Mouse (Mus musculus): ENCODE measurements around the gene Ppp1r12c.

The Ppp1r12c gene

DNA sequence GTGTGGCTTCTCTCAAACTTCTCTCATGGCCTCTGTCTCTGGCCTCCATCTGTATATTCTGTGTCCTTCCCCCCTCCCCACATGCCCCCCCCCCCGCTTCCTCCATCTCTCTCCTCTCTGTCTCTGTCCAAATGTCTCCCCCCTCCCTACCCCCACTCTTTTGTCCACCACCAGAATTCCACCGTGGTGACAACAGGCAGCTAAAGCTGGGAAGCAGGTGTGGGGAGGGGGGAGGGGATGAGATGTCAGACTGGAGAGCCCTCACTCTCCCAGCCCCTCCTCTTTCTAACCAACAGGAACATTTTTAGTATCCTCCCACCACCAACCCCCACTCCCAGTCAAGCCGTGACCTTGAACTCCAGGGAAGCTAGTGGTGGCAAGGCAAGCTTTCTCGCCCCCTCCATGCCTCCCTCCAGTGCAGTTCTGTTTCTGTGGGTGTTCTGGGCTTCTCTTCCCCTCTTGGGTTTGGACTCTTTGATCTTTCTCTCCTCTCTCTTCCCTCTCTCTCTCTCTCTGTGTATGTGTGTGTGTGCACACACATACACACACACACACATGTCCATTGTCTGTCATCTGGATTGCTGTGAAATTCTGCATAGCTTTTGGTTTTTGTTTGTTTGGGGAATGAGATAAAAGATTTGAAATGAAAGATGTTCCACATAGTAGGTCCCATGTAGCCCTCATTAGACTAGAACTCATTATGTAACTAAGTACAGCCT, 15.0 kb upstream of the Ppp1r12c start, which contains the start of gene Tnnt1:
TSS of gene Tnnt1 (minus strand) at position 51 of the 719 bp plus-strand sequence.
- DNase-seq (ENCODE audit: low read depth, low spot score): no peak

DNA sequence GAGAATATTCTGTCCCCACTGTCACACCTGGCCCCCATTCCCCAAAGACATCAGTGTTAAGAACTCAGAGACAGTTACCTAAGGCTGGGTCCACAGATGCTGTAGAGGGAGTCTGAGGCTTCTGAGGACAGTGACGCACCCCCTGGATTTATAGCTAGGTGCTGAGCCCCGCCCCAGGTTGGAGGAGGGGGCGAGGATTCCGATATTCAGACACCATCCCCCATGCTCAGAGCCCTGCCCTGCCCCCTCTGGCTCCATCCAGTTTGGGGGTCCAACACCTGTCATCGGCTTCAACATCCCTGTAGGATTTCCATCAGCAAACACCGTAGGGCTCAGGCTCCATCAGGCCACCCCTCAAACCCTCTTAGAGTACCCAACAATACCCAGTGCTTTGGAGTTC, 14.4 kb upstream of the Ppp1r12c start:
- DNase-seq (ENCODE audit: low read depth, low spot score): no peak

DNA sequence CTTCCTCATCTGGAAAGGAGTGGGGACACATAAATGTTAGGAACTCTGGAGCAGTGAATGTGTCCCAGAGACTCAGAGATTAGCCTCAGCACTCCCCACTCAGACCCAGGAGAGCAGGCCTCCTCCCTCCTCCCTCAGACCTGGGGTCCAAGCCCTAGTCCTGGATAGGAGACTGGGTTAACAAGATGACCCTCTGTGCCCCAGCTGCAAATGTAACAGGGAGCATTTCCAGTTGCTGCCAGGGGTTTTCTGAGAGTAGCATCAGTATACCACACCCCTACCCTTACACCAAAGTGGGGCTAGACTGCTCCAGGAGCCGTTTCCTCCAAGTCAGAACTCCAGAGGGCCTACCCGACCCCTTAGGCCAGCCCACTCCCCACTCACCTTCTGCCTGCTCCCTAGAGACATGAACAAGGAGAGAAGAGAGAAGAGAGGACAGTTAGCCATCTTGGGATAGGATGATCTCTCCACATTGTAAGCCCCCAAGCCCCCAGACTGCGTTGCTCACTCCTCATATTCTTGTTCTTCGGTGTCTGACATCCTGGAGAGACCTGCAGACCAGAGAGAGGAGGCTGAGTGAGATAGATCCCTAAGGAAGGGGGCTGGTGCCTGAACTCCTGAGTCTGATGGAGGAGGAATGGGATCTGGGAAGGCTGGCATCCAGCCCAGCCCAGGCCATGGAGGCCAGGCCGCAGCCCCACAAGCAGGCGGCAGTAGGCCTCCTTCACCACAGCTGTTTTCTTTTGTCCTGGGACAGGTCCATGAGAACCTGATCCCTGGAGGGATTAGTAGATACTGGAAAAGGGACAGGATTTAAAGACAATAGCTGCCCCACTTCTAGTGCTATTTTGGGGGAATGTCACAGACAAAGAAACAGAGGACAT, 12.6 kb upstream of the Ppp1r12c start:
- no peak for DNase-seq (ENCODE audit: low read depth, low spot score)

DNA sequence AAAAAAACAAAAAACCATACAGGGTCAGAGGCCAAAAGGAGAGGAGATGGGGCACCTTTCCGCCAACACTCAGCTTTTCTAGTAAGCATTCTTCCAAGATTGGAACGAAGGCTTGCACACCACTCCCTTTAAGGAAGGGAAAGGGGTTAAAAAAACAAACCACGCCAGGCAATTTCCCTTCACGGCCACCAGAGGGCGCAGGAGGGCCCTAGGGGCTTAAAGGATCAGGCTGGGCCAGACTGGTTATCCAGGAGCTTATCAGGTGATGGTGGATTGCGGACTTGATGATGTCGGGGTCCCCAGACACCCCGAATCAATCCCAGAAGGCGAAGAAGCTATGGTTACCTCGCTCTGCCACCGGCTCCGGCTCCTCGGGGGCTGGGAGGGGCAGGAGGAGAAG, 11.8 kb upstream of the Ppp1r12c start:
- peak; percentile 70 for DNase-seq (ENCODE audit: low read depth, low spot score)

DNA sequence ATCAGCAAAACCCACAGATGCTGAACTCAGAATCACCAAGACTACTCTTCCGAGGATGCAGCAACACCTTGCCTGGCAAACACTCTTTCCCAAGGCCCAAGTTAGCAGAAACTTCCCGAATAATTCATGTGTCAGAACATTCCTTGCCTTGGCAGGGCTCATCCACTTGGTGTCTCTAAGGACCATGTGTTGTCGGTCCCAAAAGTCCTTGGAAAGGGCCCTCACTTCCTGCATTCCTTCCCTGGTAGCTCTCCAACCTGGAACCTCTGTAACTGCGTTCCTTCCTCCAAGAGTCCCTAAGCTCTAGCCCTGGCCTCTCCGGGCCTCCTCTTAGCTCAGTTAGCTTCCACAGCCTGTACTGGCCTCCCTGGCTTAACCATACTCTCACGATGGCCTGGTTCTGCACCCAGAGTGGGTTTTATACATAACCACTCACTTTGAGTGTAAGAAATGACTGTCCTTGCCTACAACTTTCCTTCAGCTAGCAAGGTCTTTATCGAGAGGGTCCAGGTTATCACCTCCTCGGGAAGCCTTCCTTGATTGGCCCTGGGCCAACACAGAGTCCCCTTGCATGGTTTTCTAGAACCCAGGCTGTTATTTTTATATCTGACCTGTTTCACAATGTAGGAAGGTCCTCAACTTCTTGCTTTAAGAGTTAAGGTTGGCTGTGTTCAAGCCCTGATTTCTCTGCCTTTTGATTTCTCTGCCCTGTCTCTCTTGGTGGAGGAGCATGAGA, 10.2 kb upstream of the Ppp1r12c start:
- DNase-seq (ENCODE audit: low read depth, low spot score): no peak

DNA sequence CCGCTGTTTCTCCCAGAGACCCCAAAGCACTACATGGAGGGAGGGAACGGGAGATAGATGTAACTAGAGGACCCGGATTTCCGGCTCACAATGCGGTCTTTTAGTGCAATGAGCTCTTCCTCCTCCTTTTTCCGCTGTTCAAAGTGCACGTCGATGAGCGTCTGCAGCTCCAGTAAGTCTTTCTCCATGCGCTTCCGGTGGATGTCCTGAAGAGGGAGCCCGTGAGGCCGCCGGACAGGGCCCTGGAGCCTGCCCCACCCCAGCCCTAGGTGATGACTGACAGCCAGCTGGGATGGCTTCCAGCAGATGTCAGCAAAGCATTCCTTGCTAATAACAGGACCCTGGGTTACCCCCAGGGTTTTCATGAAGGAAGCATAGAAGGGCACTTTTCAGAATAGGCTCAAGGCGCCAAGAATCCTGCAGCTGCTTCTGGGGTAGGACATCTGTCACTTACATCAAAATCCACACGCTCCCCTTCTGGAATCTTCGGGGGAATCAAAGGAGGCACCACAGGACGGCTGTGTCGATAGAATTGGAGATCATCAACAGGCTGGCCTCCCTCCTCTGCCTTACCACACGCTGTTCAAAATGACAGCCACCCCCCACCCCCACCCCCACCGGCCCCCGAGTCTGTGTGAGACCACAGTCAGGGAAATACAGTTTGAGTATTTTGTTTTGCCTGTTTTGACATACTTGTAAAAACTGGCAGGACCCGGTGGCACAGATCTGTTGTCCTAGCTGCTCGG, 8.6 kb upstream of the Ppp1r12c start:
- peak; percentile 82 for DNase-seq (ENCODE audit: low read depth, low spot score)

DNA sequence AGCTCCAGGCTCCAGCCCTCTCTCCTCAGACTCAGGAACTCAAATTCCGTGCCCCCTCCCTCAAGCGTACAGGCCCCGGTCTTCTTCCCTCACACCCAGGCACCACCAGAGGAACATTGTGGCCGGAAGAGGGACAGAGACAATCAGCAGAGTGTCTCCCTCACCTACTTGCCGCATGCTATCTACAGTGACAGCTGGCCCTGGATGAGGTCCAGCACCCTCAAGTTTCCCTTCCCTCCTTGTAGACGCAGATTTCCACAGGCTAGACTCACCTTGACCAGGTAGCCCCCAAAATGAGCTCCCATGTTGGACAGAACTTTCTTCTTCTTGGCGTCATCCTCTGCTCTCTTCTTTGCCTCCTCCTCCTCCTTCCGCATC, 7.2 kb upstream of the Ppp1r12c start:
- no peak for DNase-seq (ENCODE audit: low read depth, low spot score)

DNA sequence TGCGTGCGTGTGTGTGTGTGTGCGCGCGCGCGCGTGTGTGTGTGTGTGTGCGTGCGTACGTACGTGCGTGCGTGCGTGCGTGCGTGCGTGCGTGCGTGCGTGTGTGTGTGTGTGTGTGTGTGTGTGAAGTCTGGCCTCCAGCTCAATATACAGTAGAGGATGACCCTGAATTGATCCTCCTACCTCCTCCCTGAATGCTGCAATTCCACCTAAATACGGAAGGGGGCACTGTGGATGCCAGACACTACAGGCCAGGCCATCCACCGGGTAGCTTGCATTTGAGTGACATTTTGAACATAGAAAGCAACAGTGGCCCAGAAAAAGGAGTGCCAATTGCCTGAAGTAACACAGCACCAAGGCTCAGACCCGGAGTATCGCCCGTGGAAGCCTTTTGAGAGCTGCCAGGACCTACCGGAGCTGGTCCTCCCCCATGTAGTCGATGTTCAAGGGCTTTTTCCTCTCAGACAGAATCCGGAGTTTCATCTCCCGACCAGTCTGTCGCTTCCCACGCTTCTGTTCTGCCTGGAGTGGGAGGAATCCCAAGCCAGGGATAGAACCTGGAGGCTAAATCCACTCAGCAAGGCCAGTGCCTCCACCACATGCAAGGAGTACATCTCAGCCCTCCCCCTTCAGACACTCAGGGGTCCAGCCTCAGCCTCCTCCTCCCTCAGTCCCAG, 6.7 kb upstream of the Ppp1r12c start:
- peak; percentile 24 for DNase-seq (ENCODE audit: low read depth, low spot score)

DNA sequence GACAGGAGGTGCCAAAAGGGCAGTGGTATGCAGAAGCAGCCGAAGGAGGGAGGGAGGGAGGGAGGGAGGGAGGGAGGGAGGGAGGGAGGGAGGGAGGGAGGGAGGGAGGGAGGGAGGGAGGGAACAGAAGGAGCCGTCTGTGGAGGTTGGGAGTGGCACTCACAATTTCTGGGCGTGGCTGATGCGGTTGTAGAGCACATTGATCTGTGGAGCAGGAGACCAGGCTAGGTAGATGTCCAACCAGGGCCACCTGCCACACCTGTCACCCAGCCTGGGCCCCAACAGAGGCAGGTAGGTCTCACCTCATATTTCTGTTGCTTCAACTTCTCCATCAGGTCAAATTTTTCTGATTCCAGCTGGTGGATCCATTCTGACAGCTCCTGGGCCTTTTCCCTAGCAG, 5.7 kb upstream of the Ppp1r12c start:
- DNase-seq (ENCODE audit: low read depth, low spot score): no peak

DNA sequence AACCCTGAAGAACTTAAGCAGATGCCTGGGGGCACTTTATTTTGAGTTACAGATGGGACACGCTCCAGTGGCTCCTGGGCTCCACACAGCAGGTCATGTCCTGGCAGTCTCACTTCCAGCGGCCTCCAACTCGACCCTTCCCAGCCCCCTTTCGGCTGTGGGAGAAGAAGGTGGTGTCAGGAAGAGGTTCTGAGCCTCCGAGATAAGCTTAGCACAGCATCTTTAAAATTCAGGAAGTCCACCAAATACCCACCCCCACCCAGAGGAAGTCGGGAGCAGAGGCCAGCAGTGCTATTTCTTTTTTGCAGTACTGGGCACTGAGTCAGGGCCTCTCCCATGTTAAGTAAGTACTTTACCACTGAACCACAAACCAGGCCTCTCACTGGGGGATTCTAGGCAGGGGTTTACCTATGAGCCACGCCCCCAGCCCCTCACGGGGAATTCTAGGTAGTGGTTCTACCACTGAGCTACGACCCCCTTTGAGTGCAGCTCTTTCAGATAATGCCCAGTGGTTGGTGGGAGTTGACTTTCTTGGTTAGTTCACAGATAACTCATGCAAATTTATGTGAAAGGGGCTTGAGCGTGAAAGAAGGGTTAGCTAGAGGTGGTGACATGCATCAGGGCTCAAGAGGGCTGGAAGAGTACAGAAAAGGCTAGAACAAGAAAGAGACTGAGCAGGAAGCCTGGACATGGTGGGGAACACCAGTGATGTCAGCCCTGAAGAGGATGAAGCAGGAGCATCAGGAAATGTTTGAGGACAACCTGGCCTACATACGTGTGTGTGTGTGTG, 3.4 kb upstream of the Ppp1r12c start:
- DNase-seq (ENCODE audit: low read depth, low spot score): no peak

DNA sequence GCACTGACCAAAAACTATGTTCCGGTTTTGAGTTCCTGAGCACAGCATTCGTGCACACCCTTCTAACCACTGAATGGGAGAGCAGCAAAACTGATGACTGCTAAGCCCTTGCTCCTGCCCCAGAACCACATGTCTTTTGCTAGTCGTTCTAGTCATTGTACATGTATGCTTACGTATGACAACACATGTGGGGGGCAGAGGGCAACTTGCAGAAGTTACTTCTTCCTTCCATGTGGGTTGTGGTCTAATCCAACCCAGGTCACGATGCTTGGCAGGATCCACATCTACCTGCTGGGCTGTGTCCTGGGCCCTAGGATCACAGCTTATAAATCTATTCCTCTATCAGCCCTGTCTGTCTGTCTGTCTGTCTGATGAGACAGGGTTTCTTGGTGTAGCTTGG, 2.4 kb upstream of the Ppp1r12c start:
- DNase-seq (ENCODE audit: low read depth, low spot score): no peak

DNA sequence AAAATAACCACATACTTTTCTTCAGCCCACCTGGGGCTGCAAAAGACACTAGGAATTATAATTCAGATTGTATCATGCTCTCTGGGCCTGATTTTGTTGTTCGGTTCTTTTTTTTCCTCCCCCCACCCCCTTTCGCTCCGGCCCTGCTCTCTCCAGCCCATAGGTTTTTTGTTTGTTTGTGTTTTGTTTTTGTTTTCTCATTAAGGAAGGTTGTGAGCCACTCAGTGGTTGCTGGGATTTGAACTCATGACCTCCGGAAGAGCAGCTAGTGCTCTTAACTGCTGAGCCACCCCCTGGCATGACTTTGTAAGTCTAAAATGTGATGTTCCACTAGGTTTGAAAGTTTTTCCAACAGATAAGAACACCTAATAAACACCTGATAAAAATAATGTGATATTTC, 1.6 kb upstream of the Ppp1r12c start:
- DNase-seq (ENCODE audit: low read depth, low spot score): no peak

DNA sequence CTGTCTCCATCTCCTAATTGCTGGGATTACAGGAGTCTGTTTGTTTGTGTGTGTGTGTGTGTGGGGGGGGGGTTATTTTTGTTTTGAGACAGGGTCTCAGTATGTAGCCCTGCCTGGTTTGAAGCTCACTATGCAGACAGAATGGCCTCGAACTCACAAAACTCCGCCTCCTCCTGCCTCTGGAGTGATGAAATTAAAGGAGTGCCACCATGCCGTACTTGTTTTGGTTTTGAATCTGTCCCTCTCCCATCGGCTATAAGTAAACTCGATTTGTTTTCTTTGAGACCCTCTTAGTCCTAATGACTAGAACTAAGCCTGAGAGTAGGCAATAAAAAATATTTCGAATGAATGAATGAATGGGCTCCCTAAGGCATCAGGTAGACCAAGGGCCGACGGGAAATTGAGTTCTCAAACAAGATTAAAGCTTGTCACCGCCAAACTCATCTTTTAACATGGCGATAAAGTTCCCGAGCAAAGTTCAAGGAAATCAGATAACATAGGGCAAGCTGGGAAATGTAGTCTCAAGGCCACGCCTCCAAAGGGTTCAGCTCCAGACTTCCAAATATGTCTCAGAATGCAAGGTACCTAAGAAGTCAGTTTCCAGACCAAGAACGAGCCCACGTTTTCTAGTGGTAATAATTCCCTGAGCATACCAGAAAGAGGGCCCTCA, 1.1 kb upstream of the Ppp1r12c start:
- peak; percentile 19 for DNase-seq (ENCODE audit: low read depth, low spot score)

DNA sequence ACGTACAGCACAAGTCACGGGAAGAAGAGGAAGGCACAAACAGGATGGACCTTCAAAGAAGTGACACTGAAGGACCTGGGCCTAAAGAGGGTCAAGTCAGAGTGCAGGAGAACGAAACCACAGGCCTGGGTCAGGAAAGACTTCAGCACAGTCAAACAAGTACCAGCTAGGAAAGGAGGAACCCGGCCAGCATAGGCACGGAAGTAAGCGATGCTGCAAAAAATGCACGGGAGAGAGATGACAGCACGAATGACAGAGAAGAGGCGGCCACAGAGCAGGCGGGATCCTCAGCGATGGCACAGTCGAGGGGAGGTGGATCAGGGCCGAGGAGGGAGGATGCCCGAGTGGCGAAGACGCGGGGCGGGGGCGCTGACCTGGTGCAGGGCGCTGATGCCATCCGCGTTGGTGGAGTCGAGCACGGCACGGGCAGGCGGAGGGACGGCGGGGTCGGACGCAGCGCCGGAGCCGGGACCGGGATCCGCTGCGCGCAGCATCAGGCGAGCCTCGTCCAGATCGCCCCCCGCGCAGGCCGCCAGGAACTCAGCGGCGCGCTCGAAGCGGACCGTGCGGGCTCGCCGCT, 498 bp downstream of the Ppp1r12c start:
- peak; percentile 71 for DNase-seq (ENCODE audit: low read depth, low spot score)

DNA sequence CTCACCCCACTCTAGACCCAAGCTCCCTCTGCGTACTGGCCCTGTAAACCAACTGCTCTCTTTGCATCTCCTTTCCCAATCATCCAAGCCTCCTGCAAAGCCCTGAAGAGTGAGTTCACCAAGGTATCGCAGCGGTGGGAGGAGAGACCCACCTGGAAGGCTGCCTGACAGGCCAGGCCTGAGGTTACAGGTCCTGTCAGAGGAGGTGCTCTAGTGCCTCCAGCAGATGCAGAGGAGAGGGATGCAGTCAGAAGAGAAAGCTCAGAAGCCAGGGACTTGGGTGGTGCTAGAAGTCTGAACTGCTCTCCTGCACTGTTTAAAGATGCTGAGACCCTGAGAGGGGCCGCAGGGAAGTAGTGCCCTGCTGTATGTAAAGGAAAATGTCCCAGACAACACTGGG, 2.4 kb downstream of the Ppp1r12c start:
- no peak for DNase-seq (ENCODE audit: low read depth, low spot score)

DNA sequence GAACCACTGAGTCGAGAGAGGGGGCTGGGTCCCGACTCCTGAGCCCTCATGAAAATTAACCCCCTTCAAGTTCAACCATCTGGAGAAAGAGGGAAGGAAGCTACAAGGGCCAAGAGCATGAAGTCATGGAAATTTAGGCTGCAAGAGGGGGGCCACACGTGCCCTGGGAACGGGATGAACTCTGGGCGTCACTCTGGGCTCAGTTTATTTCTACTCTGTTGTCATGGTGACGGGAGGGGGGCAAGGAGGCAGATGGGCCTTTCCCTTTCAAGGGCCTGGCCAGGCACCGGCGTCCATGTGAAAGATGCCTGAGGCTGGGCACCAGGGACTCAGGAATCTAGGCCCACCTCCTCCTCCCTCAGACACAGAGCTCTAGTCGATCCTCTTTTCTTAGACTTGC, 3.2 kb downstream of the Ppp1r12c start:
- no peak for DNase-seq (ENCODE audit: low read depth, low spot score)

DNA sequence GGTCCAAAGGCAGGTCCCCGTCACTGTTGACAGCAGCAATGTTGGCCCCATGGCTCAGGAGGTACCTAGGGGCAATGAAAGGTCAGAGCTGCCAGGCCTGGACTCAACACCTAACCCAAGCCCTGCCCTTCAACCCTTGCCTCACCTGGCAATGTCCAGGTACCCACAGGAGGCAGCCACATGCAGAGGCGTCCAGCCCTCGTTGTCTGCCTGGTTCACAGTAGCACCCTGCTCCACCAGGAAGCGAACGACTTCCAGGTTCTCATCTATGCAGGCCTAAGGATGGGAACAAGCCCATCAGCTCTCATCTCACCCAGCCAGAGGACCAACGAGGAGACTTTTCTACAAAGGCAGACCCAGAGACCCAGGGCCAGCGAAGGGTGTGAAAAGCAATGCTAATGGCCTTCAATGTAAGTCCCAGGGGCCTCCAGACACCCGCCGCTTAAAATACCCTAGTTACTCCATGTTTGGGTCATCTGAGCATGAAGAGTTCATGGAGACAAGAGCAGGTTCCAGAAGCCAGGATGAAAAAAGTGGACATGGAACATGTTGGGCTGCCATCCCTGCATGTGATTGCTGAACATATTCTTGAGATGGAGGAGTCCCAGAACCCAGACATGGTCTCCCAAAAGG, 4.1 kb downstream of the Ppp1r12c start:
- DNase-seq (ENCODE audit: low read depth, low spot score): no peak

DNA sequence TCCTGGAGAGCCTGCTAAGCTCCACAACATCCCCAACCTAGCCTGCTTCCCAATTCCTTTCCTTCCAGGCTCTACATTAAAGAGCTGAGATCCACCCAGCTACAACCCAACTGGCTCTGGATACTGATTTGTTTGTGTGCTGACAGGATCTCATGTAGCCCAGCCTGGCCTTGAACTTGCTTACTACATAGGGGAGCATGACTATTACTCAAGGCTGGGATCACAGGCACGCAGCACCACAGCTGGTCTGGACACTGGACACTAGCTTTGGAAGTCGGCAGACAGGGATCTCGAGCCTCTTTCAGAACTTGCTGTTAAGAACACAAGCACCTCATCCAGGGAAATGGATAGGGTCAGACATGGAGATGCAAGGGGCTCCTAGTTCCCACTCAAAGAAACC, 5.0 kb downstream of the Ppp1r12c start:
- DNase-seq (ENCODE audit: low read depth, low spot score): no peak

DNA sequence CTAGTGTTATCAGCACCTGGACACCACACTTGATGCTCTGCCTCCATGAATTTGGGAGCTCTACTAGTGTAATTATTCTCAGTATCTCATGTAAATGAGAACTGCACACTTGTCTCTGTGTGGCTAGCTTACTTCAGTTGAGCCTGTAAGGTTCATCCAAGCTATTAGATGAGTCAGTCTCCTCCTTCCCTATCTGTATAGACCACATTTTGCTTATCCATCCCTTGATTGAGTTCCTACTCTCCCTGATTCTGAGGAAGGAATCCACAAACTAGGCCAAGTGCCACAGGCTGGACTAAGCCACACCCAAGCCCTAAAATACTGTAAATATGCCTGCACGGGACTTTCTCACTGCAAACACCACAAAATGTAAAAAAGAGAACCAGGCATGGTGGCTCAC, 7.5 kb downstream of the Ppp1r12c start:
- DNase-seq (ENCODE audit: low read depth, low spot score): no peak
